Mouse (Mus musculus): ENCODE data around the gene Tecr. TPM values are rescaled to one million over a fixed set of nuclear protein-coding genes. Genes with fewer than 3 reads are reported as not detected.
A peak's percentile ranks its signal among the peaks of the same experiment; 100 is the strongest.
"Not testable (repeated sequence)": the region's sequence is repeated elsewhere in the genome, so short reads cannot be mapped to it uniquely, and the experiment has no call there.

Gene Tecr
- polyA plus RNA-seq, 1 experiment from 2014 or later: 1,124 TPM

- no peaks in the 10 kb centered on the region for H3K27me3 ChIP-seq (replicated peaks)
- no peak overlapping the region for H3K9ac ChIP-seq
- 85% methylated on average over 4 of the region's 4 CpGs for WGBS
- no peak for ATAC-seq (replicated peaks)
- peaks cover 7% of the 10 kb centered on the region; the same call in 1 of the 2 replicates for H3K36me3 ChIP-seq (replicated peaks)
- H3K4me1 ChIP-seq: peaks cover 56% of the 10 kb centered on the region
- no peaks in the 10 kb centered on the region for H3K9me3 ChIP-seq
- H3K4me3 ChIP-seq: no peak overlapping the region
- H3K4me2 ChIP-seq: no peak overlapping the region
- no peak overlapping the region for H3K27ac ChIP-seq
Measured at GRCm38 (mm10) chr8:83576921-83577320, 30.9 kb downstream of the Tecr start.

- Histone ChIP-seq H3K4me1 (peaks cover 54% of the 10 kb centered on the region), H3K9ac (no peak overlapping the region), H3K27me3 (replicated peaks) (no peaks in the 10 kb centered on the region), H3K9me3 (no peaks in the 10 kb centered on the region), H3K27ac (no peak overlapping the region), H3K36me3 (replicated peaks) (peaks cover 11% of the 10 kb centered on the region), H3K4me2 (no peak overlapping the region), H3K4me3 (no peak overlapping the region)
- ATAC-seq (replicated peaks): no peak
- 61% methylated on average over 3 of the region's 4 CpGs for WGBS
Measured at GRCm38 (mm10) chr8:83576516-83576895, 31.3 kb downstream of the Tecr start.

GRCm38 (mm10) chr8:83575561-83576515 is 31.9 kb downstream of the Tecr start:
- Histone ChIP-seq H3K9me3 (no peaks in the 10 kb centered on the region), H3K4me2 (no peak overlapping the region), H3K27me3 (replicated peaks) (no peaks in the 10 kb centered on the region), H3K27ac (no peak overlapping the region), H3K9ac (no peak overlapping the region), H3K4me3 (no peak overlapping the region), H3K4me1 (peaks cover 50% of the 10 kb centered on the region), H3K36me3 (replicated peaks) (peaks cover 16% of the 10 kb centered on the region)
- WGBS: 82% methylated on average over 17 of the region's 17 CpGs
- 0 out of 2 replicates have a peak, but pooled peaks have one; percentile 7 for ATAC-seq (replicated peaks)

GRCm38 (mm10) chr8:83574631-83575315 is 33.0 kb downstream of the Tecr start:
- H3K36me3 ChIP-seq (replicated peaks): peaks cover 21% of the 10 kb centered on the region
- H3K9ac ChIP-seq: no peak overlapping the region
- no peak overlapping the region for H3K4me2 ChIP-seq
- WGBS: 92% methylated on average over 15 of the region's 15 CpGs
- ATAC-seq (replicated peaks): no peak
- H3K27ac ChIP-seq: no peak overlapping the region
- peaks cover 46% of the 10 kb centered on the region for H3K4me1 ChIP-seq
- H3K27me3 ChIP-seq (replicated peaks): no peaks in the 10 kb centered on the region
- no peaks in the 10 kb centered on the region for H3K9me3 ChIP-seq
- no peak overlapping the region for H3K4me3 ChIP-seq

- 84% methylated on average over 18 of the region's 18 CpGs for WGBS
- H3K27me3 ChIP-seq (replicated peaks): no peaks in the 10 kb centered on the region
- H3K4me1 ChIP-seq: peaks cover 45% of the 10 kb centered on the region
- no peak overlapping the region for H3K4me3 ChIP-seq
- no peak overlapping the region for H3K9ac ChIP-seq
- H3K27ac ChIP-seq: no peak overlapping the region
- H3K36me3 ChIP-seq (replicated peaks): peaks cover 21% of the 10 kb centered on the region
- H3K4me2 ChIP-seq: no peak overlapping the region
- ATAC-seq (replicated peaks): no peak
- no peaks in the 10 kb centered on the region for H3K9me3 ChIP-seq
Measured at GRCm38 (mm10) chr8:83573140-83573875, 34.5 kb downstream of the Tecr start.

GRCm38 (mm10) chr8:83572246-83572812 is 35.4 kb downstream of the Tecr start:
- ATAC-seq (replicated peaks): no peak
- Histone ChIP-seq H3K9me3 (no peaks in the 10 kb centered on the region), H3K27me3 (replicated peaks) (no peaks in the 10 kb centered on the region), H3K27ac (no peak overlapping the region), H3K4me1 (peaks cover 47% of the 10 kb centered on the region), H3K36me3 (replicated peaks) (peaks cover 21% of the 10 kb centered on the region), H3K9ac (no peak overlapping the region), H3K4me3 (no peak overlapping the region), H3K4me2 (no peak overlapping the region)
- WGBS: 90% methylated on average over 5 of the region's 5 CpGs

GRCm38 (mm10) chr8:83571791-83572190 is 36.0 kb downstream of the Tecr start:
- H3K27me3 ChIP-seq (replicated peaks): no peaks in the 10 kb centered on the region
- H3K9ac ChIP-seq: no peak overlapping the region
- H3K36me3 ChIP-seq (replicated peaks): peaks cover 21% of the 10 kb centered on the region
- H3K4me3 ChIP-seq: no peak overlapping the region
- no peak overlapping the region for H3K4me2 ChIP-seq
- no peak overlapping the region for H3K27ac ChIP-seq
- no peaks in the 10 kb centered on the region for H3K9me3 ChIP-seq
- WGBS: 93% methylated on average over 10 of the region's 10 CpGs
- ATAC-seq (replicated peaks): no peak
- peaks cover 44% of the 10 kb centered on the region for H3K4me1 ChIP-seq

GRCm38 (mm10) chr8:83571001-83571340 is 36.8 kb downstream of the Tecr start:
- WGBS: 93% methylated on average over 7 of the region's 7 CpGs
- H3K36me3 ChIP-seq (replicated peaks): peaks cover 21% of the 10 kb centered on the region

GRCm38 (mm10) chr8:83570272-83571000 is 37.3 kb downstream of the Tecr start:
- H3K9me3 ChIP-seq: no peaks in the 10 kb centered on the region
- 90% methylated on average over 15 of the region's 15 CpGs for WGBS
- H3K27me3 ChIP-seq (replicated peaks): no peaks in the 10 kb centered on the region
- H3K27ac ChIP-seq: no peak overlapping the region
- no peak for ATAC-seq (replicated peaks)
- peaks cover 33% of the 10 kb centered on the region for H3K4me1 ChIP-seq
- no peak overlapping the region for H3K9ac ChIP-seq
- H3K4me3 ChIP-seq: no peak overlapping the region
- H3K4me2 ChIP-seq: no peak overlapping the region
- H3K36me3 ChIP-seq (replicated peaks): peaks cover 21% of the 10 kb centered on the region

More at GRCm38 (mm10) chr8:83571001-83571340, 36.8 kb downstream of the Tecr start:
- not testable (repeated sequence) for ATAC-seq (replicated peaks); H3K27ac ChIP-seq; H3K9me3 ChIP-seq; H3K4me3 ChIP-seq; H3K4me2 ChIP-seq; H3K9ac ChIP-seq; H3K27me3 ChIP-seq (replicated peaks)
- peaks cover 38% of the 10 kb centered on the region for H3K4me1 ChIP-seq

GRCm38 (mm10) chr8:83569165-83569564 is 38.6 kb downstream of the Tecr start:
- Histone ChIP-seq H3K27ac (no peak overlapping the region), H3K36me3 (replicated peaks) (peaks cover 21% of the 10 kb centered on the region), H3K4me1 (peaks cover 22% of the 10 kb centered on the region), H3K4me2 (no peak overlapping the region), H3K9me3 (no peaks in the 10 kb centered on the region), H3K9ac (no peak overlapping the region), H3K27me3 (replicated peaks) (no peaks in the 10 kb centered on the region), H3K4me3 (no peak overlapping the region)
- no peak for ATAC-seq (replicated peaks)
- WGBS: 82% methylated on average over 4 of the region's 4 CpGs

- no peak overlapping the region for H3K27ac ChIP-seq
- H3K4me3 ChIP-seq: no peak overlapping the region
- no peaks in the 10 kb centered on the region for H3K9me3 ChIP-seq
- ATAC-seq (replicated peaks): no peak
- H3K36me3 ChIP-seq (replicated peaks): peaks cover 21% of the 10 kb centered on the region
- no peak overlapping the region for H3K4me2 ChIP-seq
- peaks cover 21% of the 10 kb centered on the region for H3K4me1 ChIP-seq
- 79% methylated on average over 5 of the region's 5 CpGs for WGBS
- no peak overlapping the region for H3K9ac ChIP-seq
- H3K27me3 ChIP-seq (replicated peaks): no peaks in the 10 kb centered on the region
Measured at GRCm38 (mm10) chr8:83568755-83569154, 39.0 kb downstream of the Tecr start.
